Mouse (Mus musculus): Measurements from ENCODE around the gene Brf1.

- TF ChIP-seq CTCF (IDR thresholded peaks at IDR 0.05; ENCODE audit: low read depth, low read length) = no peak
- no peak for TF ChIP-seq POLR2A (IDR thresholded peaks at IDR 0.05; ENCODE audit: borderline replicate concordance, low read depth, low read length)
Measured at GRCm38 (mm10) chr12:112947307-112947706, 53.2 kb downstream of the Brf1 start.

All from bone marrow macrophage, adult 2 months (primary cell).